Mouse (Mus musculus): ENCODE data around the gene AC124502.3.
"Not testable (repeated sequence)": the region's sequence is repeated elsewhere in the genome, so short reads cannot be mapped to it uniquely, and the experiment has no call there.

The AC124502.3 gene

DNA sequence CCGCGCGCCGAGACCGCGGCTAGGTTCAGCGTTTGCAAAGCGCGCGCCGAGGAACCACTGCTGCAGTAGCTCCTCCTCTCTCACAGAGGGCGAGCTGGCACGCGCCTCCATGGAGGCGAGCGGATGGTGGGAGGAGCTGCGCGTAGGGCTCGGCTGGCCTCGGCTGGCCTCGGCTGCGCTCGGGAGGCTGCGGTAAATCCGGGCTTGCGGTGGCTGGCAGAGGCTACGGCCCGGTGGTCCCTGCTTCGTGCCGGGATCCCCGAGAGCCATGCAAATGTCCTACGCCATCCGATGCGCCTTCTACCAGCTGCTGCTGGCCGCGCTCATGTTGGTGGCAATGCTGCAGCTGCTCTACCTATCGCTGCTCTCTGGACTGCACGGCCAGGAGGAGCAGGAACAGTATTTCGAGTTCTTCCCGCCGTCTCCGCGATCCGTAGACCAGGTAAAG, at the start of gene AC124502.3, which contains the start of gene B4gat1:
AC124502.3 (plus strand) TSS at position 183 of the 448 bp plus-strand sequence.
B4gat1 (plus strand) TSS at position 118 of the 448 bp plus-strand sequence.
- no peak for DNase-seq (ENCODE audit: low spot score)

DNA sequence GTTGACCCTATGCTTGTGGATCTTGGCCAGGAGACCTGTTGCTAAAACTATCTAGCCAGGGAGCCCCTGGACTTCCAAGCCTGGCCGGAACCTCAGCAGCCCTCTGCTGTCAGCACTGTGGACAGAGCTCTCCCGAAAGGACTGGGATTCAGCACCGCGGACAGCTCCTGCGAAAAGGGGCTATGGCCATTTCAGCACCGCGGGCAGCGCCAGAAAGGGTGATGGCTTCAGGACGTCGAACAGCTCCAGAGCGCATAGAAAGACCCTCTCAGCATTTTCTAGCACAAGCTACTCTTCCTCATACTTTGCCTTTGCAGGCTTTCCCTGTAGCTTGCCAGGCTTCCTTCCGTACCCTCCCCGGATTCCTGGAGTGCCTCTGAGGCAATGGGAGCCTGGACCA, 49.7 kb upstream of the AC124502.3 start:
- DNase-seq (ENCODE audit: low spot score) = peak; percentile 99

DNA sequence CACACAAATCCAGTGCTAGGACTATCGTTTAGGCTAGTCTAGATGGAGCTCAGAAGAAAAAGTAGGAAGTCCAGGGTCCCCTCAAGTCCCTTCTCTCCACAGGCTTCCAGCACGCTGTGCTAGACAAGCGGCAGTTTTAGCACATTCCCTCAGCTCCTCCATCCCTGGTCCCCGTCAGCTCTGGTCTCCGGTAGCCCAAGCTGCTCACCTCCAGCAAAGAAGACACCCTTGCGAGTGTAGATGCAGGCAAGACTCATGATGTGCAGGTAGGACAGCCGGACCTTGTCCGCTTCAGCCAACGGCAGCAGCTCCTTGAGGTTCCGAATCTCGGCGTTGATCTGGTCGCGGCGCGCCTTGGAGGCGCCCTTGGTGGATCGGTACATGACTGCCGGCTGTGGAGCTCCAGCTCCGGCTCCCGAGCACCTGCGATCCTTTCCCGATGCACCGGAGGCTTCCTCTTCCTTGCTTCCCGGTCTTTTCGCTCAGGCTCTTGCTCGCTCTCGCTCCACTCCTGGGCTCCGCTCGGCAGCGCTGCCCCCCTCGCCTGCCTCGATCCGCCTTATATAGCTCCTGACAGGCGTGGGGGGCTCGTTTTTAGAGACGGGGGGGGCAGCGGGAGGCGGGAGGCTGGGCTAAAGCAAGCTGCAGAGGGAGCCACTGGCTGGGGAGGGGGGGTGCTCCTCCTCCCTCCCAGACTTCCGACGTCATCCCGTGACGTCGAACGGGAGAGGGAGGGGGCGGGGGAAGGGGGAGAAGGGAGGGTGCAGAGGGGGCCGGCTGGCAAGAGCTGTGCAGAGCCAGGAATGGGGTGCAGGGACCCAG, 49.0 kb upstream of the AC124502.3 start:
- DNase-seq (ENCODE audit: low spot score) = no peak

GRCm38 (mm10) chr19:4990256-4990625, 48.5 kb upstream of the AC124502.3 start, which contains the start of gene Npas4:
TSS of gene Npas4 (minus strand) at chr19:4990316.
- no peak for DNase-seq (ENCODE audit: low spot score)

DNA sequence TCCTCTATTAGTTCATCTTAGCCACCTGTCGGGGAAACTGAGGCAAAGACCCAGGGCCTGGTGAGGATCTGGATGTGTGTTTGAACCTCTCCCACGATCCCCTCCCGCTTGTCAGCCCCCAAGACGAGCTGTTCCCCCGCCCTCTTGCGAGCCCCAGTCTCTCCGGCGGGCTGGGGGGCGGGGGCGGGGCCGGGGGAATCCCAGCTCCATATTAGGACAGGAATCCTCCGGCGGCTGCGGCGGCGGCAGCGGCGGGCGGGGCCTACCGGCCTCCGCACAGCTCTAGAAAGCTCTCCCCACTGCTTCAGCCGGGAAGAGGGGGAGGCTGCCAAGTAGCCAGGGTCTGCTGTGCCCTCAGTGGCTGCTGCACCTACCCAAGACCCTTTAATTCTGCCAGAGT, 48.0 kb upstream of the AC124502.3 start:
- no peak for DNase-seq (ENCODE audit: low spot score)

DNA sequence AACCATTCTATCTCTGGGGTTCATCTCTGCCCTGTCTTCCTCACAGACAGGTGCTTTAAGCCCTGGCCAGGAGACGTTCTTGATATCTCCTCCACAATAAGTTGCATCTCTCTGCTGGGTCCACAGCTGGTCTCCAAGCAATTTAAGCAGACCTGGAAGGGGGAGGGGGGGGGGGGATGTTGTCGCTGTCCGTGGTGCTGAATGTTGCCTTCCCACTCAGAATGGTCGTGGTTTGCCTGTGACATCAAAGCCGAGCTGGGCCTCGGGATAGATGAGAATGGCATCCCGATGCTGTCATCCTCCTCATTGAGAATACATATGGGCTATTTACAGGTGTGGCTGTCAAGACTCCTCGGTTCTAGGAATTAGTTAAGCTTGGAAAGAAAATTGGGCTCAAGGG, 46.3 kb upstream of the AC124502.3 start:
- DNase-seq (ENCODE audit: low spot score) = no peak

GRCm38 (mm10) chr19:4992904-4993303, 45.8 kb upstream of the AC124502.3 start:
- DNase-seq (ENCODE audit: low spot score) = no peak

- no peak for DNase-seq (ENCODE audit: low spot score)
Observed at GRCm38 (mm10) chr19:4994043-4994442, 44.6 kb upstream of the AC124502.3 start.

GRCm38 (mm10) chr19:4999445-5000140, 39.1 kb upstream of the AC124502.3 start:
- DNase-seq (ENCODE audit: low spot score) = no peak

GRCm38 (mm10) chr19:5001666-5002406, 36.9 kb upstream of the AC124502.3 start:
- peak; percentile 46 for DNase-seq (ENCODE audit: low spot score)

DNA sequence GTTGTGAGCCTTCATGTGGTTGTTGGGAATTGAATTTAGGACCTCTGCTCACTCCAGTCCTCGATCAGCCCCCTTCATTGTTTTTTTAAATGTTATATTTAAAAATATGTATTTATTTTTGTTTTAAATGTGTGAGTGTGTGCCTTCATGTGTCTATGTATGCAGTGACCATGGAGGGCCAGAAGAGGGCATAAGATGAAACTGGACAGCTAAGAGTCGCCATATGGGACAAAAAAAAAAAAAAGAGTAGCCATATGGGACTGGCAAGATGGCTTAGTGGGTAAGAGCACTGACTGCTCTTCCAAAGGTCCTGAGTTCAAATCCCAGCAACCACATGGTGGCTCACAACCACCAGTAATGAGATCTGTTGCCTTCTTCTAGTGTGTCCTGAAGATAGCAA, 35.0 kb upstream of the AC124502.3 start:
- DNase-seq (ENCODE audit: low spot score) = not testable (repeated sequence)

DNA sequence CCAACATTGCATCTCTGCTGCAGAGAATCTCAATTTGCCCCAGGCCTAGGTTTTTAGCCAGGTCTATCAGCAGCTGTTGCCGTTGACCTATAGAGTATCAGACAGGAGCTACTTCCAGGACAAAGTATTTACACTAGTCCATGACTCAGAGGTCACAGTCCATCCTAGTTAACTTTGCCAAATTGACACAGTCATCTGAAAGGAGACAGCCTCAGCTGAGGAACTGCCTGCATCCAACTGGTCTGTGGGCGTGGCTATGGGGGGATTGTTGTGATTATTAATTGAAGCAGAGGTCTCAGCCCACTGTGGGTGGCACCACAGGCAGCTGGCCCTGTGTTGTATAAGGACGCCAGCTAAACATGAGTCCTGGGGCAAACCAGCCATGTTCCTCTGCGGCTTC, 33.8 kb upstream of the AC124502.3 start:
- DNase-seq (ENCODE audit: low spot score) = no peak

DNA sequence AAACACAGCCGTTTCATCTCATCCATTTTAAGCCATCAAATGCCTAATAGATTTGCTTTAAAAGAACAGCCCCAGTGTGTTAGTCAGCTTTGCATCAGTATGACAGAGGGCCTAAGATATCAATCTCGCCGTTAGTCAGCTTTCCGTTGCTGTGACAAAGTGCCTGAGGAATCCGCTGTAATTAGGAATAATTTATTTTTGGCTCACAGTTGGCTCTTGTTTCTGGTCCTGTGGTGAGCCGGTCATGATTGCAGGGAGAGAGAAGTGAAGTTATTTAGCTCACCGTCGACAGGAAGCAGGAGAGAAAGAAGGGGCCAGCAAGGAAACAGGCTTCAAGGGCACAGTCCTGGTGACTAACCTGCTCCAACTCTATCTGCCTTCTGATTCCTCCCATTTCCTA, 25.6 kb upstream of the AC124502.3 start:
- no peak for DNase-seq (ENCODE audit: low spot score)

GRCm38 (mm10) chr19:5014961-5015398, 23.7 kb upstream of the AC124502.3 start:
- no peak for DNase-seq (ENCODE audit: low spot score)

DNA sequence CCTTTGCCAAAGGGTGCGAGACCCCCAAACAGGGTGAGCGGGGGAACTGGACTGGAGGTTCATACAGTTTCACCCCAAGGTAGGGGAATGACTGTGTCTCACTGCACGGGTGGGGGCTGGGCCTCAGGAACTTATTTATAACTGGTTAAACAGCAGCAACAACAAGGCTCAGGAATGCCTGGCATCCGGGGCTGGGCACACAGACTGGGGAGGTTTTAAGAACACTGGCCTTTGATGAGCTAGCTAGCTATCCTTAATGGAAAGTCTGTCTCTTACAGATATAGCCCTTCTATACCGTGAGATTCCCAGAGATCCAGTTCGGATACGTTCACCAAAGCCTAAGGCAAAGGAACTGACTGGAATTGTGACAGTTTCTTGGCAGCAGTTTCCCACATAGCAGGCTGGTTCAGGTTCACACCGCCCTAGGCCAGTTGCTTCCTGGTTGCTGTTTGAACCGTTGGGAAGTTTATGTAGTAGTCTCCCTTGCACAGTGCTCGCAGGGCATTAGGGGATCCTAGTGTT, 22.4 kb upstream of the AC124502.3 start:
- DNase-seq (ENCODE audit: low spot score) = no peak

DNA sequence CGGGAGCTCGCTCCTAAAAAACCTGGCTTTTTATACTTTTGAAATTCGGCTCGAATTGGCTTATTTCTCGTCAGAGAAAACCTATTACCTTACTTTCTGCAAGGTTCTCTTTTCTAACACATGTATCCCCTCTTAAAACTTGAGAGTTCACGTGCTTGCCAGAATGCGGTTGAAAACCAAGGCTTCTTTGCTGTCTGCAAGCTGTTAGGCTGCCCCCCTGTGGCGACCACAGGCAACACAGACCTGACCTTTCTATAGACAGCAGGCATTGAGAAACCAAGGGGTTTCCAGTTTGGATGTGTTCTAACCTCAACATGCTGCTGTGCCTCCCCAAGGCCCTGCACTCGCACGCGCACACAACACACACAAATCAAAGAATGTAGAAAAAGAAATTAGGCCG, 21.9 kb upstream of the AC124502.3 start:
- DNase-seq (ENCODE audit: low spot score) = no peak

DNA sequence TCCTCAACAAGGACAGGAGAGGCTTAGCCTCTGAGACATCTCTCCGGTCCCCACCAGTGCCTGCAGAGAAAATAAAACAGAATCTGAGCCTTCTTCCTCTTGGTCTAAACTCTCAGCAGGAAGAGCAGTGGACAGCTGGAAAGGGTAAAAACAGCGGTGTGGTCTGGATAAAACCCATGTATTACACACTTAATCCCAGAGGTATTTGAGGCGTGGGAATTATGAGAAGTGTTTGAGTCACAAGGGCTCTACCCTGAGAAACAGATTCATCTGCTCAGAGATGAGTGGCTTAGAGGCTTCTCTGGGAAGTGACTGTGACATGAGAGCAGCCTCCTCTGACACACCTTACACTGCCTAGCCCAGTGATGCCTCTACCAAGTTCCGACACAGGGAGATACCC, 21.1 kb upstream of the AC124502.3 start:
- no peak for DNase-seq (ENCODE audit: low spot score)

DNA sequence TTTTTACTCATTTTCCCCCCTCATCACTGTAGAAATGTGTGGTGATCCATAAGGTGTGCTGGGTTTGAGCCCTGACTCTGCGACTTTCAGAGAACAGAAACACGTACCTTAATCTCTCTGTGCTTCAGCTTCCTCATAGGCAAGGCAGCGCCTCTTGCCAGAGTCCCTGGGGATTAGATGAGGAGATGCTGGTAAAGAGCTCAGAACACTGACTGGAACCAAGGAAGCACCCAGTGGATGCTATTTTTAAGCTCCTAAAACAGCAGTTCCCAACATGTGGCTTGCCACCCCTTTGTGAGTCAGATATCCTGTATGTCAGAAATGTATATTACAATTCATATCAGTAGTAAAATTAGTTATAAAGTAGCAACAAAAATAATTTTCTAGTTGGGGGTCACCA, 20.5 kb upstream of the AC124502.3 start:
- no peak for DNase-seq (ENCODE audit: low spot score)

- DNase-seq (ENCODE audit: low spot score) = no peak
Observed at GRCm38 (mm10) chr19:5021416-5021815, 17.3 kb upstream of the AC124502.3 start.

- DNase-seq (ENCODE audit: low spot score) = peak; percentile 79
Observed at GRCm38 (mm10) chr19:5023621-5024479, 14.8 kb upstream of the AC124502.3 start, which contains the start of gene Slc29a2. TSS of gene Slc29a2 (plus strand) at chr19:5023860.

DNA sequence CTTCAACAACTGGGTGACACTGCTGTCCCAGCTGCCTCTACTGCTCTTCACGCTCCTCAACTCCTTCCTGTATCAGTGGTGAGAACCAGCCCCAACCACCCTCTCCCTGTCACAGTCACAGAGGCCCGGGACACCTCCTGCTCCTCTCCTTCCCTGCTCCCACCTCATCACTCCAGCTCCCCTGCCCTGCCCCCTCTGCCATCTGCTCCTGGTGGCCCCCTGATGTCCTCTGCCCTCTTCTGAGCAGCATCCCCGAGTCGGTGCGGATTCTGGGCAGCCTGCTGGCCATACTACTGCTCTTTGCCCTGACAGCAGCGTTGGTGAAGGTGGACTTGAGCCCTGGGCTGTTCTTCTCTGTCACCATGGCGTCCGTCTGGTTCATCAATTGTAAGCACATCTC, 12.6 kb upstream of the AC124502.3 start:
- DNase-seq (ENCODE audit: low spot score) = no peak
